Mouse (Mus musculus) lung, embryonic 16.5 days (tissue): ENCODE data around the gene Aldh1a2. TPM values are rescaled to one million over a fixed set of nuclear protein-coding genes. Genes with fewer than 3 reads are reported as not detected.

Source experiments
- ATAC-seq: fragments of 200-750 bp; cut with Nextera tagmentation; 2 replicates; pipeline ENCODE4 v1.8.0; 2017; ENCODE audit warnings: low read depth, mild to moderate bottlenecking, moderate library complexity
- H3K27ac ChIP-seq: fragments of 300-500 bp; sonication (generic); 2 replicates; pipeline ENCODE4 v1.5.1; 2014; ENCODE audit warnings: mild to moderate bottlenecking, control low read depth, low read length
- H3K27me3 ChIP-seq: fragments of 300-500 bp; sonication (generic); 2 replicates; pipeline ENCODE4 v1.6.1; 2014; ENCODE audit warnings: low read depth, low read length, mixed read lengths; ENCODE audit not compliant: control insufficient read depth, insufficient read depth
- H3K36me3 ChIP-seq: fragments of 300-500 bp; sonication (generic); 2 replicates; pipeline ENCODE4 v1.6.1; 2014; ENCODE audit warnings: low read length; ENCODE audit not compliant: control insufficient read depth, insufficient read depth
- H3K4me1 ChIP-seq: fragments of 300-500 bp; sonication (generic); replicated peaks from 2 replicates; pipeline ENCODE4 v1.6.1; 2014; ENCODE audit warnings: low read length, mixed read lengths; ENCODE audit not compliant: control insufficient read depth, insufficient read depth
- H3K4me2 ChIP-seq: fragments of 300-500 bp; sonication (generic); 2 replicates; pipeline ENCODE4 v1.6.1; 2014; ENCODE audit warnings: low read depth, low read length, control low read depth
- H3K4me3 ChIP-seq: fragments of 300-500 bp; sonication (generic); 2 replicates; pipeline ENCODE4 v1.5.1; 2014; ENCODE audit warnings: mild to moderate bottlenecking, low read length, control low read depth
- H3K9ac ChIP-seq: fragments of 300-500 bp; sonication (generic); 2 replicates; pipeline ENCODE4 v1.6.1; 2014; ENCODE audit warnings: low read length, control low read depth
- H3K9me3 ChIP-seq: fragments of 300-500 bp; sonication (generic); 2 replicates; pipeline ENCODE4 v1.6.1; 2016; ENCODE audit warnings: low read length; ENCODE audit not compliant: control insufficient read depth
- WGBS: fragments of 180-500 bp; shearing (Covaris S2); extraction: QIAGEN DNeasy Blood & Tissue Kit; methylation state at CpG from one replicate; pipeline ENCODE4 v1.1.7; 2014; 5-methylcytosine and 5-hydroxymethylcytosine counted together
- polyA plus RNA-seq: library from polyadenylated mRNA; unstranded; fragments of >200 nt; fragmentation: Nextera tagmentation; extraction: Ambion mirVana; gene quantifications from 2 replicates; pipeline ENCODE4 v1.2.1, GENCODE M21; 2015

Gene Aldh1a2
- polyA plus RNA-seq, 1 experiment from 2014 or later, result 30.6 TPM

DNA sequence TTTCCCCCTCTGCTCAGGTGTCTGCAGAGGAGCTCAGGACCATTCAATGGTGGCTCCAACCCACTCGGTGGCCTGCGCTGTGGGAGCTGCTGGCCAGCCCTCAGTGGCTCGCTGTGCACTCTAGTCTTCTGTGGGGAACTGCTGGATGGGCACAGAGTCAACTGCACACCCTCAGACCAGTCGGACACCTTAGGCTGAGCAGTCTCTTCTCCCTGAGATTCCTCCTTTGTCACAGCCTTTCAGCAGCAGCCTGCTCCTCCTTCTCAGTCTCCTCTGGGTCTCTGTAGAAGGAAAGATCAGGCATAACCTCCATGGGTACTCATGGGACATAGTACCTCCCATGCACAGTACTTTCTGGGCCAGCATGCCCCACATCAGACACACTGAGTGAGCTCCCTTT is 63.2 kb downstream of the Aldh1a2 start:
- H3K4me2 ChIP-seq, result no peak overlapping the region

DNA sequence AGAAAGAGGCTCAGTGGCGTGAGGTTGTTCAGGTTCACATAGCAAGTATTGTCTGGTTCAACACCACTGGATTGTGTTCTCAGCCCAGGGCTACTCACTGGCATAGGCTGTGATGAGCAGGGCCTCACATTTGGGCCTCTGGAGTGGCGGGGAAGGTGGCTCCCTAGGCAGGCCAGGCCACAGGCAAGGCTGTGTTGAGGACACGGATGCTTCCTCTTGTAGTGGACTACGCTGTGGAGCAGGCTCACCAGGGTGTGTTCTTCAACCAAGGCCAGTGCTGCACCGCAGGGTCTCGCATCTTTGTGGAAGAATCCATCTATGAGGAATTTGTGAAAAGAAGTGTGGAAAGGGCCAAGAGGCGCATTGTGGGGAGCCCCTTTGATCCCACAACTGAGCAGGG is 67.6 kb downstream of the Aldh1a2 start:
- no peak for ATAC-seq
- H3K9me3 ChIP-seq, result no peaks in the 10 kb centered on the region
- H3K9ac ChIP-seq, result no peak overlapping the region
- H3K27me3 ChIP-seq, result no peaks in the 10 kb centered on the region
- H3K36me3 ChIP-seq, result no peaks in the 10 kb centered on the region
- no peak overlapping the region for H3K4me3 ChIP-seq
- WGBS, result 86% methylated on average over 7 of the region's 7 CpGs
- no peaks in the 10 kb centered on the region for H3K4me1 ChIP-seq
- no peak overlapping the region for H3K4me2 ChIP-seq
- no peak overlapping the region for H3K27ac ChIP-seq

More for the DNA sequence above, 63.2 kb downstream of the Aldh1a2 start:
- H3K36me3 ChIP-seq, result no peaks in the 10 kb centered on the region
- no peaks in the 10 kb centered on the region for H3K27me3 ChIP-seq
- no peaks in the 10 kb centered on the region for H3K9me3 ChIP-seq
- no peaks in the 10 kb centered on the region for H3K4me1 ChIP-seq
- no peak for ATAC-seq
- H3K9ac ChIP-seq, result no peak overlapping the region
- no peak overlapping the region for H3K4me3 ChIP-seq
- 88% methylated on average over 4 of the region's 4 CpGs for WGBS
- H3K27ac ChIP-seq, result no peak overlapping the region

DNA sequence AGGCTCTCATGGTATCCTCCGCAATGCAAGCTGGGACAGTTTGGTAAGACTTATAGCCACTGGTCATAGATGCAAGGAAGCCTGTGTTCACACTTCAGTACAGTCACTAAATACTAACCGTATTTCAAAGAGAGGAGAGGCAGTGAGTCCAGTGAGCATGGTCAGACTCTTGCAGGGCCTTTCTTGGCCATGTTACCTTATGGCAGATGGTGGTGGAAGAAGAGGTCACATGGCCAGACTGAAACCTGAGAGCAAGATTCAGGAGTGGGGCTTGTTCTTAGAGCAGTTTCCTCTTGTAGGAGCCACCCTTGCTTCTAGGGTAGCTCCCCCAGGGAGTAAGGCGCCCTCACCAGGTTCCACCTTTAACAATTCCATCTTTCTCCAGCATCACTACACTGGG is 69.6 kb downstream of the Aldh1a2 start:
- WGBS, result 93% methylated on average over 3 of the region's 3 CpGs
- no peaks in the 10 kb centered on the region for H3K9me3 ChIP-seq
- no peaks in the 10 kb centered on the region for H3K36me3 ChIP-seq

DNA sequence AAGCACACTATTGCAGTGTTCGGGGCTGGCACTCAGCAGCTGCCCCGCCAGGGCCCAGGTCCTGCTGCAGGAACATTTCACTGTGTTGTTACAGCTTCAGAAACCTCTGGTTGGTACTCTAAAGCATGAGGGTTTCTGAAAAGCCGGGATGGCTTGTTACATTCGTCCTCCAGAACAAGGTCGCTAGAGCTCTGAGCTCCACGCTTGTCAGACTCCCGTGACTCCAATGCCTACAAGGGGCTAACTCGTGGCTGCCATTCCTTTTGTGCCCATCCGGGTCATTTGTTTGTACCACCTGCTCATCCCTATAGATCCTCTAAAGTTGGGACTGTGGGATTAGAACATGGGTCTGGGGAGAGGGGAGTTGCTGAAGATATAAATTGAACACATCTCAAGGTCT is 70.8 kb downstream of the Aldh1a2 start:
- H3K4me3 ChIP-seq, result no peak overlapping the region
- no peaks in the 10 kb centered on the region for H3K27me3 ChIP-seq
- H3K9me3 ChIP-seq, result no peaks in the 10 kb centered on the region
- H3K36me3 ChIP-seq, result no peaks in the 10 kb centered on the region
- no peaks in the 10 kb centered on the region for H3K4me1 ChIP-seq
- 89% methylated on average over 9 of the region's 9 CpGs for WGBS
- H3K4me2 ChIP-seq, result no peak overlapping the region
- no peak overlapping the region for H3K9ac ChIP-seq
- no peak overlapping the region for H3K27ac ChIP-seq
- ATAC-seq, result no peak

More for the DNA sequence above, 69.6 kb downstream of the Aldh1a2 start:
- Histone ChIP-seq H3K4me3 (no peak overlapping the region), H3K4me2 (no peak overlapping the region), H3K9ac (no peak overlapping the region), H3K4me1 (no peaks in the 10 kb centered on the region), H3K27me3 (no peaks in the 10 kb centered on the region), H3K27ac (no peak overlapping the region)
- ATAC-seq, result no peak

DNA sequence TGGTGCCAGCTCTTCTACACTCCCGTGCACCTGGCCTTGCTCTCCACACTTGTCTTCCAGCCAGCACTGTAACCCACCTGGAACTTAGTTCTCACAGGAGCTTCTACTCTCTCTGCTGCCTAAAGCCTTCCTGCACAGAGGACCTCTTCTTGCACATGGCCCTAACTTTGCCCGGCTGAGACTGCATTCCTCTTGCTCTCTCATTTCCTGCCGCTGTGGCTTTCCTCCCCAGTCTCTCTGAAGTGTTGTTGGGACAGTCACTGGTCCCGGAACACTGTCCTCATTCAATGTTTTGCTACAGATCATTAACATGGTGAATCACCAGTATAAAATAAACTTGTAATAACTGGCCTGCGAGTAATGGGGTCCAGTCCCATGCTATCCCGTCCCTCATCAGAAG is 73.1 kb downstream of the Aldh1a2 start:
- Histone ChIP-seq H3K27me3 (no peaks in the 10 kb centered on the region), H3K36me3 (no peaks in the 10 kb centered on the region)
- 43% methylated on average over 6 of the region's 6 CpGs for WGBS

DNA sequence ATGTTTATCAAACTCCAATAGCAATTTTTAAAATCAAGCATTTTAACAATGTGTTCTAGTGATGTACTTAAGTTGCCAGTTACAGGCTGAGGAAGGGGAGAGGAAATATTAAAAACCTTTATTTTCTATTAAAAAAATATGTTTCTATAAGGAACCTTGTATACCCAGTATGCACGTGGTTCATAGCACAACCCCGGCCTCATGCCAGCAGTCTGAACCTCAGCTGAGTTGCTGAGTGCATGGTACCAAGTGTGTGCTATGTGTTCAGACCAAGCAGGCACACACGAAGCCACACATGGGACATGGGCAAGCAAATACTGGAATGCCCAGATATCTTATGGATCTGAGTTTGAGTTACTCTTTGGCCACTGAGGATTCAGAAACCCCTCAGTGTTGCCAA is 74.2 kb downstream of the Aldh1a2 start:
- ATAC-seq, result no peak
- Histone ChIP-seq H3K9me3 (no peaks in the 10 kb centered on the region), H3K36me3 (no peaks in the 10 kb centered on the region), H3K4me2 (no peak overlapping the region), H3K27ac (no peak overlapping the region), H3K9ac (no peak overlapping the region), H3K4me1 (no peaks in the 10 kb centered on the region), H3K4me3 (no peak overlapping the region), H3K27me3 (no peaks in the 10 kb centered on the region)
- WGBS, result 77% methylated on average over 3 of the region's 3 CpGs

More for the DNA sequence above, 73.1 kb downstream of the Aldh1a2 start:
- H3K4me1 ChIP-seq, result no peaks in the 10 kb centered on the region
- H3K27ac ChIP-seq, result no peak overlapping the region
- no peak overlapping the region for H3K4me2 ChIP-seq
- no peak overlapping the region for H3K4me3 ChIP-seq
- no peak overlapping the region for H3K9ac ChIP-seq
- ATAC-seq, result no peak
- H3K9me3 ChIP-seq, result no peaks in the 10 kb centered on the region

DNA sequence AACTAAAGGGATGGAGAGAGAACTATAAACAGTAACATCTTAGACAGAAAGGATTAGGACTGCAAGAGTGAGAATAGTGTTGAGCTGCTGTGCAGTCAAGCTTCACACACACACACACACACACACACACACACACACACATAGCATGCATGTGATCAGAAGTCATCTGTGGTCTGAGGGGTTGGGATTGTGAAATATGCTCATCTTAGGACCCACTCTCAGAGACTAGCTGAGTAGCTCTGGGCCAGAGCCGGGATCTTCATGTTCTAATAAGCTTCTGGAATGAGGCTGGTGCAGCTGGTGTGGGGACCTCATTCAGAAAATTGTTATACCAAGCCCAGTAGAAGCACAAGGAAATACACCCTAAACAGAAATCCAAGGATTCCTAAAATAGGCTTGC is 75.1 kb downstream of the Aldh1a2 start:
- ATAC-seq, result no peak
- H3K9ac ChIP-seq, result no peak overlapping the region
- no peak overlapping the region for H3K4me2 ChIP-seq
- no peaks in the 10 kb centered on the region for H3K27me3 ChIP-seq
- no peaks in the 10 kb centered on the region for H3K9me3 ChIP-seq
- no peak overlapping the region for H3K4me3 ChIP-seq
- 72% methylated on average over 1 of the region's 1 CpGs for WGBS
- H3K36me3 ChIP-seq, result no peaks in the 10 kb centered on the region
- H3K27ac ChIP-seq, result no peak overlapping the region
- H3K4me1 ChIP-seq, result peaks cover 4% of the 10 kb centered on the region

DNA sequence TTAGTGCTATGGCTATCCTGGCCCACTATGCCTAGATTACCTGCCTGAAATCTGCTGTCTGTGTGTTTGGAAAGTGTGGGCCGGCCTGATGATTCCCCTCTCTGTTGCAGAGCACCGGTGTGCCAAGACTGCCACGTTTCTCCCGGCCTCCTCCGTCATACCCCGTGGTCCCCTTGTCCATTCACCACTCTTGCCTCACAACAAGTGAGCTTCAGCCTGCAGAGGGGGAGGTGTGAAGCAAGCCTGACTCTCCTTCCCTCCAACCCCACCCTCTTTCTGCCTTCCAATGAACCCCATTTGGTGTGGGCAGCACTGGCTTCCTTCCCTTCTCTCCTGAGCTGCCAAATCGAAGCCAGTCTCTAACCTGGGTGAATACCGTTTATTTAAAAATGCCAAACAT is 79.9 kb downstream of the Aldh1a2 start:
- ATAC-seq, result no peak
- Histone ChIP-seq H3K9me3 (no peaks in the 10 kb centered on the region), H3K36me3 (no peaks in the 10 kb centered on the region), H3K4me2 (no peak overlapping the region), H3K4me3 (no peak overlapping the region), H3K4me1 (peaks cover 6% of the 10 kb centered on the region), H3K9ac (no peak overlapping the region), H3K27me3 (no peaks in the 10 kb centered on the region), H3K27ac (no peak overlapping the region)
- 57% methylated on average over 8 of the region's 8 CpGs for WGBS

DNA sequence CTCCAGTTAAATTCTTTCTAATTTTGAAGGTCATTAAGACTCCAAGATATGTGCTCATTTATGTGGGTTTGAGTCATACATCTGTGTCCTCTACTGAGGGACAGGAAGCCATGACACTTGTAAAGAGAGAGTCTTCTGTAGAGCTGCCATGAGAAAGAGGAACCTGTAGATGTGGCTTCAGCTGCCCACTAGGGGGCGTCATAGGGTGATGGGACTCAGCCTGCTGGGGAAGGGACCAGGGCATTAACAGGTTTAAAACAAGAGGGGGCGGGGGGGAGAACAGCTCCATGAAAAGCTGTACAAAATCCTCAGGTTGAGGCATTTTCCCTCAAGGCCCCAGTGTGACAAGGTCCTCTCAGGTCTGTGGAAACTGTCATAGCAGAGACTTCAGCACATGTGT is 88.0 kb downstream of the Aldh1a2 start:
- no peaks in the 10 kb centered on the region for H3K36me3 ChIP-seq
- H3K9ac ChIP-seq, result no peak overlapping the region
- ATAC-seq, result no peak
- WGBS, result 53% methylated on average over 2 of the region's 2 CpGs
- H3K4me3 ChIP-seq, result no peak overlapping the region
- peaks cover 3% of the 10 kb centered on the region; the same call in 1 of the 2 replicates for H3K4me1 ChIP-seq
- H3K27ac ChIP-seq, result no peak overlapping the region
- no peak overlapping the region for H3K4me2 ChIP-seq
- H3K27me3 ChIP-seq, result no peaks in the 10 kb centered on the region
- no peaks in the 10 kb centered on the region for H3K9me3 ChIP-seq

DNA sequence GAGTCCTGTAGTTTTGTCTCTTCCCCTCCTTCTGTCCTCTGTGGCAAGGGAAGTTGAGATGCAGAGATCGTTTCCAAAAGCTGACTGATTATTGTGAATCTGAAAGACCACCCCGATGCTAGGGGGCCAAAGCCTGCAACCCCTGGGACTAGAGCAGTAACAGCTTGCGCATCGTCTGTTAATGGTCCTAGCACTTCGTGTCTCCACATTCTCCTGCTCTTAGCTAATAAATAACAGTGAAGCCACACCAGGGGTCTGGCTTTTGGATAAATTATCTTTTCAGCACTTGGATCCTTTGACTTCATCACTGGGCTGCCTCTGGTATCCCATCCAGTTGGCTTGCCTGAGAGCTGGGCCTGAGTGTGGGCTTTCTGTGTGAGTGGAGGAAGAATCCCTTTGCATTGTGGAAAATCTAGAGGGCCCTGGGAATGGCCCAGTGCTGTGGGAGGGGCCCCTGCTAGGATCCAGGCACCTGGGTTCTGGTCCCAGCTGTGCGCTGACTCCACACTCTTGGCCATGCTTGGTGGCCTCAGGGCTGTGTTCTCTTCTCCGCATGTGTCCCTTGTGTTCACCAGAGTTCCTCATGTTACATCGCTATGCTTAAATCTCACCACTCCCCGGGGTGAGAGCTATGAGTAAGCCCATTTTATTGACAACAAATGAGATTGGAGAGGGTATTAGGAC is 91.7 kb downstream of the Aldh1a2 start:
- Histone ChIP-seq H3K36me3 (no peaks in the 10 kb centered on the region), H3K4me2 (no peak overlapping the region), H3K9me3 (no peaks in the 10 kb centered on the region), H3K9ac (no peak overlapping the region), H3K4me3 (no peak overlapping the region), H3K4me1 (peaks cover 3% of the 10 kb centered on the region; the same call in 1 of the 2 replicates), H3K27me3 (no peaks in the 10 kb centered on the region), H3K27ac (no peak overlapping the region)
- WGBS, result 76% methylated on average over 9 of the region's 9 CpGs
- ATAC-seq, result no peak
